Mouse (Mus musculus): ENCODE measurements at regions not wholly inside any gene's neighbourhood (a gene's known extent, or its start where the extent isn't known, plus 50 kb on each side); places are given as distances from the start of the nearest gene placed in this dataset.

DNA sequence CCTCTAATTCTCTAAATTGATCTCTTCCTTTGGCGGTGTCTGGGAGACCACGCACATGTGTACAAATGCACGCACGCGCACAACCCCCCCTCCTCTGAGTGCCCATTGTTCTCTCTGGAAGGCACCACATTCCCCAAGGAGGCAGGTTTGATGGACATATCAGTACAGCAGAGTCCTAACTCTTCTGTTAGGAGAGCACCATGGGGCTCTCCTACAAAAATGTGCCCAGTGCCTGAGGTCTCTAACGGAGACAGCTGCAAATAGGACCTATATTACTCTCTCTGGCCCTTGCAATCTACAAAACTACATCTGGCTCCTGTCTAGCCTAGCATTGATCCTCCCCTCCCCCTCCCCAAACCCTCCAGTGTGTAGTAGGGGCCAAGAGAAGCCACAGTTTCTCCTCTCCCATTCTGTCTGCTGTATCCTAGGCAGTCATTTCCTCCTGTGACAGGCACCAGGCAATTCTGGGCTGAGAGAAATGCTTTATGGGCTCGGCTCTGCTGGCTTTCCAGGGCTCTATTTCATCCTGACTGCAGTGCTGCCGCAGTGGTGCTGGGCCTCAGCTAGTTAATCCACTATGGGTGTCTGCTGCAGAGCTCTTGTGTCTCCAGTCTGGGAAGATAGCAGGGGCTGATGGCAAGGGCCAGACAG lies 340.6 kb downstream of the Rps24 start:
- no peak for DNase-seq (ENCODE audit: low read depth, low spot score)

DNA sequence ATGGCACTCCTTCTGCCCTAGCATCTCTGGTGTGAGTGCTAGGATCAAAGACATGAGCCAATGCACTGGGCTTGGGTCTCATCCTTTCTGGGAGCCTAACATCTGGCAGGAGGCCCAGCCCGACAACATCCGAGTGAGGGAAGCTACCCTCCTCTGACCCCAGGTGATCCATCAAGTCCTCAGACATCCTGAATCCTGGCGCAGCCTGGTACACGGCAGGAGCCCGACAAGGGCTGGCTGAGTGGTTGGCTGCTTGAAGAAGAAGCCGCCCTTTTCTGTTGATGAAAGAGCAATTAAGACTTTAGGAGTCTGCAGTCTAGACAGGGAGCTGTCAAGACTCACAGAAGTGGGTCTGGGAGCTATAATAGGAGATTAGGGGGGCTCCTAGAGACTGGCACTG lies 342.1 kb downstream of the Rps24 start:
- no peak for DNase-seq (ENCODE audit: low read depth, low spot score)

DNA sequence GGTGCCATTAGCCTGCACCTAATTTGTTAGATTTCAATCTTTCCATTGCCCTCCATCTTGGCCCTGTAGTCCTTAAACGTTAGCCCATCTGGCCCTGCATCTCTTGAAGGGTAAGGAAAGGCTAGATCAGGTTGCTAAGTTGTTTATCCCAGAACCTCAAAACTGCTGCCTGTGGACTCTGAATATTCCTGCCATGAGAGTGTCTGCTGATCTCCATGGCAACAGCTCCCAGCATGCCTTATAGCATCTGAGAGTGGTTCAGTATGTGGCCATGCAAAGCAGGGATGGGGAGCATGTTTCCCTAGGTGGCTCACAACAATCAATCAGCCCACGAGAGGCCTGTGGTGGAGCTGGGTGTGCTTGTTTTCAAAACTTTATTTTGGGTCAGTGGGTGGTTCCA lies 346.3 kb downstream of the Rps24 start:
- DNase-seq (ENCODE audit: low read depth, low spot score): no peak

DNA sequence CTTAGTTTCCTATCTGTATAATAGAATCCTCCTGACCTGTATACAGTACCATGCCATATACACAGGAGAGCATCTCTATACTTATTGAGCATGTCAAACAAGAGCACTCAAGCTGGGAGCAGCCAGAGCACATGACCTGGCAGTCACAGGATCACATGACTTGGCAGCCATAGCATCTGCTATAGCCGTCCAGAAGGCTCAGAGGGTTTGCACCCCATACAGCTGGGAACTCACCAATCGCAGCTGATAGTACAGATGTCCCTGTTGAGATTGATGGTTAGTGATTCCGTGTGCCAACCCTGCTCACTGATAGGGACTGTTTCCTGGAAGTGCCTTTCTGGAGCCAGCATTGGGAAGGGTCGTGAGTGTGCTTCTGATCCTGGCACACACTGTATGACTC lies 351.3 kb downstream of the Rps24 start:
- no peak for DNase-seq (ENCODE audit: low read depth, low spot score)

DNA sequence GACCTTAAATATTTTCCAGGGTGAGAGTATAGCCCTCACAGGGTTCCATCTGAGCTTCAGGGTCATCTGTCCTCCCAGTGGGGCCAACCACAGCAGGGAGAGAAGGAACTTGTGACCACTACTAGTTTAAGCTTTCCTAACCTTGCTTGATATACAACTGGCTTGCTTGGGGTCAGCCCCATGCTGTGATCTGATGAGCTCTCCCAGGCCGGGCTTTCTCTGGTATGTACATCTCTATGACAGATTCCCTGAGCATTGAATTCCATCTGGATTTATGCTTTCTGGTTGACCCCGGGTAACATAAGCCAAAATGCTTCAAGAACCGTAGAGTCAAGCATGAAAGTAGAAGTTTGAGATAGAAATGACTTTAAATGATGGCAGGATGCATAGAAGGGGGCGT lies 352.1 kb downstream of the Rps24 start:
- DNase-seq (ENCODE audit: low read depth, low spot score): no peak

DNA sequence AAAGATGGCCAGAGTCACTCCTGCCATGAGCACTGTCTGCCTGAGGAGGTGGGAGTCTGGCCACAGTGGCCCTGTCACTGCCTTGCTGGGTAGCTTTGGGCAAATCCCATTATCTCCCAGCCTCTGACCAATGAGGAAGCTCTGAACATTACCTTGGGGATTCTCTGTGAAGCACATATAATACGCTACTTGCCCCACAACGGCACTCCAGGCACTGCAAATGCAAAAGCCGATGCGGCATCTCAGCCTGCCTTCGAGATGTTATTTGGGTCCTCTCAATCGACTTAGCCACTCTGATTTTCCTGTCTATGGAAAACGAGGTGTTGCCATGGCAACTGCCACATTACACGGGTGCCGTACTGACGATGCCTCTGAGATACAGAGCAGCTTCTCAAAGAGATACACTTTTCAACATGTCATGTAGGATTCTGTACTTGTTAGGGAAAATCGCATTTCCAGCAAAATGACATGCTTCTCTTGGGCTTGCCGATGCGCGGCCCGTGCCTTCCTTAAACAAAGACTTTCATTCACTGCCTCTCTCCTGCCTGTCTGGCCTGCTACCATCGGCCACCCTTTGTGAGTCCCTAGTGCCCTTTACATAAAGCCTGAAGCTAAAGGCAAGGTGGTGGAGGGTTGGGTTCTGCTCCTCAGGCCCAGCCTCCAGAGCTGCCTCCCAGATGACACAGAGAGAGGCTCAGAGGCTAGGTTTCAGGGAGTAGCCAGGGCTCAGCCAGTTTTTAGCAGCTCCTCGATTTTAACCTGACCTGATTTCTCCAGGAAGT lies 355.0 kb downstream of the Rps24 start:
- DNase-seq (ENCODE audit: low read depth, low spot score): no peak

DNA sequence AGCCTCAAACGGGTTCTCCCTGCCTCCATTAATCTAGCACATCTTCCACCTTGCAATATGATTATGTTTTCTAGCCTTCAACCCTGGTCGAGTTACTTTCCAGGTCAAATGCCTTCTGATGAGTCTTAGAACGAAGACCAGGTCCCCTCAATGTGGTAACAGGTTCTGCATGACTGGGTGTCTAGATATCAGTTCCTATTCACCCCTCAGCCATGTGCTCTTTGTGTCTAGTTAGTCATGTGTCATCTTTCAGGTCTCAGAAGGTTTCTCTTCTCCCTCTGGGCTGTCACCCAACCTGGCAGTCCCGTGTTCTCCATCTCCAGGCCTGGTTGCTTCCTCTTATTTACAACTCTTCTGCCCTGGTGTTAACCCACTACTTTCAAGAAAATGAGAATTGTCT lies 356.7 kb downstream of the Rps24 start:
- DNase-seq (ENCODE audit: low read depth, low spot score): no peak

DNA sequence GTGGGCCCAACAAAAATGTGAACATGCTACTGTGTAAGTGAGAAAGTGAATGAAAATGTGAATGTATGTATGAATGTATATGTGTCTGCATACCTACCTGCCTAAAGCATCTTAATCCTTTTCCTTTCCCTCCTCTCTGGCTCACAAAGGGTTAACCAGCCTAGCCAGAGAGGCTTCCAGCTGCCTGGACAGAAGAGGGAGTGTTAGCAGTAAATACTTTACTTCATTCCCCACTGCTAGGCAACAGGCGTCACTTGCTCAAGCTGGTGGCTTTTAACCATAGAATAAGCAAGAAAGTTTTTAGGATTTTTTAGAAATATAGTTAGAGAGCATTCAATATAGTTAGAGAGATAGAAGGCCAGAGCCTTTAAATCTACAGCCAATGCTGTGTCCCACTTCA lies 363.6 kb downstream of the Rps24 start:
- no peak for DNase-seq (ENCODE audit: low read depth, low spot score)

DNA sequence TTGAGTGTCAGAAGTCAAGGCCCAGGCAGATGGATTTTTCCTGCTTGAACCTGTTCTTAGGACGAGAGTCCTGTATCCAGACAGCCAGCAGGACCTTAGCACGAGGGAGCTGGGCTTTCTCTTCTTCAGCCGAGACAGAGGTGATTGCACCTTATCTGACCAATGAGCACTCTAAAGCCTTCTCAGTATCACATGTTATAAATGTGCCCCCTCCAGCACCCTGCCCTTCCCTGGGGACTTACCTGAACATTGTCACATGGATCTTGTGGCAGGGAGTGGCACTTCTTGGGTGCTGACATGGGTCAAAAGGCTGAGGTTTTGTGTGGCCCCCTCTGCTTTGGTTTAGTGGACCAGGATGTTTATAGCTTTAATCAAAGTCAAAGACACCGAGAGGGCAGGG lies 367.5 kb downstream of the Rps24 start:
- DNase-seq (ENCODE audit: low read depth, low spot score): no peak

DNA sequence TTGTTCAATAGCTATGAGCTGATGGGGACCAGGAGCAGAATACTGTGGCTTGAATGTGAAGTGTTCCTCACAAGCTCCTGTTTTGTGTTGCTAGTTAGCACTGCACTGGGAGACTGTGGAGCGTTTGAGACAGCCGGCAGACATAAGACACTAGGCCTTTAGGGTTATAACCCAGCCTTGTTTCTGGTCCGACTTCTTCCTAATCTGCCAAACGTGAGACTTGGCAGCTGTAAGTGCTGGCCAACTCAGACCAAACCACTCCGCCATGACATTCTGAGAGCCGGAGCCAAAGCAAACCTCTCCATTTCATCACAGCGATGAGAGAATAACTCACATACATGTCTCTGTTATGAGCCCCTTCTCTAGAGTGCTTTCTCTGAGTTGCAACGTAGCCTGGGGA lies 375.2 kb downstream of the Rps24 start:
- no peak for DNase-seq (ENCODE audit: low read depth, low spot score)

DNA sequence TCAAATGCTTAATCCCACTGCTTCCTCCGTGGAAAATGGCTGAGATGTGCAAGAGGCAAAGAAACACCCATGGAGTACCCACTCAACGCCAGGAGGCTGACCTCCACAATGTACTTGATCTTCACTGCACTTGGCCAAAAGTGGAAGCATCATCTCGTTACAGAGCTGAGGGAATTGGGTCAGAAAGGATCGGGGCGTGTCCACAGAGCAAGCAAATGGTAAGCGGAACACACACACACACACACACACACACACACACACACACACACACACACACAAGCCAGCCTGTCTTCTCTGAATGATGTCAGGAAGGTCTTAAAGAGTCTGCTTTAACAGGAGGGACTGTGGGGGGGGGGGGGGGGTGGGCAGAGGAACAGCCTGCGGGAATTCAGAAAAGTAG lies 375.7 kb downstream of the Rps24 start:
- no peak for DNase-seq (ENCODE audit: low read depth, low spot score)

DNA sequence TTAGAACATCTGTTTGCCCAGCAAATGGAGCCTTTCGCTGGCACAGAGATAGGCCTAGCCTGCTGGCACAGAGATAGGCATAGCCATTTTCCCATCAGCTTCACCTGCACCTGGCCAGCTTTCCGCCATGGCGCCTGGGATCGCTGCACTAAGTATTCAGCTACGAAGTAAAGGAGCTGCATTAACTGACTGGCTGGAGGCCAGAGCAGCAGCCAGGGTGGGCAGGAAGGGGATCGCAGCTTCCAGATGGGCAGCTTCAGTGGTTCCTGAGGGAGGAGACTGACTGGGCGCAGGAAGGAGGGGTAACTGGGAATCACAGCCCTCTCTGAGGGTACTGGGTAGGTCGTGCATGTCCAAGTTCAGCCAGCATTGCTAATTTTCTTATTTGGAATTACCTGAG lies 376.2 kb downstream of the Rps24 start:
- DNase-seq (ENCODE audit: low read depth, low spot score): no peak

DNA sequence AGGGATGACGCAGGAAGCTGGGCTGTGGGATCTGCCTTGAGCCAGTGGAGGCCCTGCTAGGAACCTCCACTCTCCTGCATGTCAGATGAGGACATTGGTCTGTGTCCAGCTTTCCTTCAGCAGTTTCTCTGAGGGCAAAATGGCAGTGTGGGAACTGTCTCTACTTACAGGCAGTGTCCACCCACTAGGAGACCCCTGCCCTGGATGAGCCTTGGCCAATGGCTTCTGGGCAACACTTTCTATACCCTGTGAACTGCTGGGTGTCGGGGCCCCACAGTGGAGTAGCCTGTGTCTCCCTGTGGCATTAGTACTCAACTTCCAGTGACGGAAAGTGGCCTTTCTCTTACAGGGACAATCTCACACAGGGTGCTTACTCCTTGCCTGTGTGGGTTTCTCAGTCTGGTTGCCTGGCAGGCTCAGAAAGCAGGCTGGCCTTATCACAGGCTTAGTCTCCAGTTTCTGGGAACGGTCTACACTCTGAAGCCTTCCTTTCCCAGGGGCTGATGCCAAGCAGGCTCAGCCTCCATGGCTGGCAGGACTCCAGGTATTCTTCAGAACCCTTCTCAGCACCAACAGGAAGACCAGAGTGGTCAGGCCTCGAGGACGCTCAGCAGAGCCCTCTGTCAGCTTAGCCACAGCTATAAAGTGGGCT lies 378.8 kb downstream of the Rps24 start:
- no peak for DNase-seq (ENCODE audit: low read depth, low spot score)

DNA sequence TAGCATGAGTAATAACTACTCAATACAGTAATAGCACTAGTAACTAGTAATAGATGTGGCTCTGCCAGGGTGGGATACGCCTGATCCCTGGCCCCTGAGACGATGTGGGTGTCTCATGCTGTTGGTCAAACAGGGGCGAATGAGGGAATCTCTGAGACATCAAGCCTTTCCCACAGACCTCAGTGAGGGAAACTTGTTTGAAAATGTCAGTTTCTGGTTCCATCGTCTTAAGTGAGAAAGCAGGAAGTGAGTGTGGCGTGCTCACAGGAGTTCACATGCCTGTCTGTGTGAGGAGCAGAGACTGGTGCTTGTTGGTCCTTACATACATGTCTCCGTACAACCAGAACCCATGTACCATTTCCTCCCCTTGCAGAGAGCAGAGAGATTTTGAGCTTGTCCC lies 380.9 kb downstream of the Rps24 start:
- no peak for DNase-seq (ENCODE audit: low read depth, low spot score)

DNA sequence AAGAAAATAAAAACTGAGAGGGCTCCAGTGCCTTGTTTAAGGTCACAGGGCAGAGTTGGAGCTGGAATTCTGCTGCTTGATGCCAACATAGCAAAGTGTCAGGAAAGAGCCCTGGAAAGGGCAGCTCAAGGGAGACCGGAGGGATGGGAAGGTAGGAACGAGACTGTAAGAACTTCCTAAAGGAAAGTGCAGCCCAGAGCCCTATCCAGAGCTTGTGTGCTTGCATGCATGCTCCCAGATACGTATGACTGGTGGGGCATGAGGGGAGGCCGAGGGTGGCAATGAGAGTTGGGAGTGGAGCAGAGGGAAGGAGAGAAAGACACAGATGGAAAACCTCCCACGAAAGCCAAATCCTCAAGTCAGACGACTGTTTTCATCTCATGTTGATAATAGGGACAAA lies 381.8 kb downstream of the Rps24 start:
- DNase-seq (ENCODE audit: low read depth, low spot score): no peak

DNA sequence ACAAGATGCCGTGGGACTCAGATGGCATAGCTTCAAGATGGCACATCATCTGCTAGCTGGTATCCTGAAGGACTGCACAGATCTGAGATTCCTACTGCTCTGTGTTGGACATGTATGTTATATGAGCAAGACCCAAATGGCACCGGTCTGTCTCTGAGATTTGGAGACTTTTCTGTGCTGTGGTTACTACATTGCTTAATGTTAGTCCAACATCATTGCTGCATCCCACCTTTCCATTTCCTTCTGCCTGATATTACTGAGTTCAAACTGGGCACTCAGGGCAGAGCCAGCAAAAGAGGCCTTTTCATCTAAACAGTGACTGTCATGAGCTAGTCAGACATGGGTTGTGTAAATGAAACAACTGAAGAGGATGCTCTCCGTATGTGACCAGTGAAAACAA lies 383.3 kb downstream of the Rps24 start:
- no peak for DNase-seq (ENCODE audit: low read depth, low spot score)

DNA sequence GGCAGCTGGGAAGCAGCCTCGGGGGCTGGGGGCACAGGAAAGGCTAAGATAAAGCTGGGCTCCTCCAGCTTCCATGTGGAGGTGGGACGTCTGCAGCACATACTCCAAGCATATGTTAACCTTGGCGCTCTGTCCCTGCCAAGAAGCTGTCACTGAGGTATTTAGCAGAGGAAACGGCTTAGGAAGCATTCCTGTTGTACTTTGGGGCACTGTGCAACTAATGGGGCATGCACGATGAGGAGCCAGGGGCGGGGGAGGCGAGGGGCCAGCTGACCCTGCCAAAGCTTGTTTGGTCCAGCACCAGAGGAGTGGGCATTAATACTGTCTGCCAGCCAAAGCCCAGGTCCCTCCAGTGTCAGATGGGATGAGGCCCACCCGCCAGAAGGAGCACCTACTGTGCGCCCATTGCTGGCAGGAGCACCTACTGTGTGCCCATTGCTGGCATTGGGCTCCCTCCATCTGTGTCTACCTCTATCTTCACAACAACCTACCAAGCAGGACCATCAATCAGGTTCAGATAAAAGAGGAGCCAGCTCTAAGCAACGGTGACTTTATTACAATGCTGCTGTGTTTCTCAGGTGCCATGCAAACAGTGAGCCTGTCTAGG lies 384.6 kb downstream of the Rps24 start:
- no peak for DNase-seq (ENCODE audit: low read depth, low spot score)

DNA sequence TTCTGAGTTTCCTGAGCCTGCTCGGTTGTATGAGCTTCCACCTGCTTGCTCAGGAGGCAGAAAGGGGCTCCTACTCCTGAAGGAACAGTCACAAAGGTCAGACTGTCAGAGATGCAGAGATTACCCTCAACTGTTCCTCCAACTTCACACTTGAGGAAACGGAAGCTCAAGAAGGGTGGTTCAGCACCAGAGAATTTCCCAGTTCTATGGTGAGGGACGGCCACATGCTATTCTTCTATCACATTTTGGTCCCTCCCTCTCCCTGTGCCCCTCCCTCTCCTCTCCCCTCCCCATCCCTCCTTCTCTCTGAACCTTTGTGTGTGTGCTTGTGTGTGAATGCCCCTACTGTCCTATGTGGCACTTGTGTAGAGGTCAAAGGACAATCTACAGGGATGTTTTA lies 386.0 kb downstream of the Rps24 start:
- no peak for DNase-seq (ENCODE audit: low read depth, low spot score)

DNA sequence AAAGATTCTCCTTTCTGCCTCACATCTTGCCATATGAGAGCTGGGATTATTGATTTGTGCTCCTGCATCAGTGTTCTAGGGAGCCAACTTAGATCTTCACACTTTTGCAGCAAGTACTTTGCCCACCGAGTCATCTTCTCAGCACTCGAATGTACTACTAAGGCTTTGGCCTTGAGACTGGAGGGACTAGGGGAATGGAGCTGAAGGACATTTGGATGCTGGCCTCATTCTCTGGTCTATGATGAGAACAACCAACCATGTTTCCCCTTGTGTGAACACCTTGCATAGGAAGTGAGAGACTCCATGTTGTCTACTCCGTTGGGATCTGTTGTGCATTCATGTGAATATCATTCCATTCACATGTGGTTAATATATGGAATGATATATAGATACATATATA lies 386.5 kb downstream of the Rps24 start:
- DNase-seq (ENCODE audit: low read depth, low spot score): no peak

DNA sequence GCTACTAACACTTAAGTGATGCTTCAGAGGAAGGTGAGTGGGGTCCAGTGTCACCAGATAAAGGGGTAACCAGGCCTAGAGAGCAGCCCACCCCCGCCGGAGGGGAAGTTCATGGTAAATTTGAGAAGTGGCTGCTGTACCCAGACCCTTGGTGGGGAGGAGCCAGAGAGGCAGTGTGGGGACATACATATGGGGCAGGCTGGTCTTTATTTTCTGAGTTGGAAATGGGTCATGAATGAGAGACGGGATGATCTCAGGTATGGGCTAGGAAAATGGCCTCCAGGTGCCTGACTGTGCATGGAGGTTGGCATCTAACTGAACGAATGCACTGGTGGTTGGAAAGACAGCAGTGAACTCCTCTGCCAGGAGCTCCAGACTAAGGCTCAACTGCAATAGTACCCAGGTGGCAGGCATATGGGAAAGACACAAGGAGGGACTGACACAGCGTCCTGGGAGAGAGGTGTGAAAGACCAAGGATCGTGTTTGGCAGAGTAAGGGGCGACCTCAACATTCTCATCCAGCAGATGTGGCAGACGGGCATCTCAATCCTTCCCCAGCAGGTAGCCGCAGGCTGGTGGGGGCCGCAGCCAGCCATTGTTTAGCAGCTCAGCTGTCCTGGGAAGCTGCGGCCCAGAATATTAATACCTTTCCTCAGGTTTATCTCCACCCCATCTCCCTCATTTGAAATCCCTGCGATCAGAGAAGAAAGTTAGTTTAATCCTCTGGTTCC lies 387.7 kb downstream of the Rps24 start:
- no peak for DNase-seq (ENCODE audit: low read depth, low spot score)

DNA sequence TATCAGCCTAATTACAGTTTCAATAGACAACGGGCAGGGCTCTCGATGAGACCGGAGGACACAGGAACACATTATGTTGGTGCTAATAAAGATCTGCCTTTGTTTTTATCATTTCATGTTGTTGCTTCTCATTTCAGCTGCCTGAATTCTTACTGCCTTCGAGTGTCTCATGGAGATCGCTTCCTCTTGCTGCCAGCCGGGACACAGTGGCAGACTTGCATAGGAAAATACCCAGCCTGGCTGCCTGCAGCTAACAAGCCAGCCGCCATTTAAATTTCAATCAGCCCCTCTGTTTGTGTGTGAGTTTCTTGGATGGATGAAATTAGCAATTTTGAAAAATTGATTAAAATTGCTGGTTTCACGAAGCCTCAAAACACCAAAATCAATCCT lies 388.2 kb downstream of the Rps24 start:
- DNase-seq (ENCODE audit: low read depth, low spot score): no peak

DNA sequence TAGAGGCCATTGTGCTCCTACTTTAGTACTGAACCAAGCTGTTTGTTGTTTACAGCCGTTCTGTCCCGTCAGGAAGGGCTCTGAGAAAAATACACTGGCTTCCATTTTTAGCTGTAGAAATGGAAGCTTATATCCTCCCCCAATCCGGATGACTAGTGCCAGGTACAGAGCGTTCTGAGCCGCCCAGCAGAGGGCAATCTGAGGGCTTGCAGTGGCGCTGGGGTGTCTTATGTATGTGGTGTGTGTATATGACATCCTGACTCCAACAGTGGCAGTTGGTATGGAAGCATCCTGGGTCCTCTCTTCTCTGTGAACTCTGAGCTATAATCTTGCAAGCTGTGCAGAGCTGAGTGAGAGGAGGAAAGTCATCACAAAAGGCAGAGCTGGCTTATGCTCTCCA lies 389.0 kb downstream of the Rps24 start:
- no peak for DNase-seq (ENCODE audit: low read depth, low spot score)
